Mouse (Mus musculus) B cell, adult 2 months (primary cell): ENCODE results near the gene Gsap.
"Not testable (repeated sequence)": the region's sequence is repeated elsewhere in the genome, so short reads cannot be mapped to it uniquely, and the experiment has no call there.

Experiments used
- DNase-seq, 2 experiments: peaks; one replicate each; pipeline ENCODE4 v3.0.0; 2022

Gene Gsap

DNA sequence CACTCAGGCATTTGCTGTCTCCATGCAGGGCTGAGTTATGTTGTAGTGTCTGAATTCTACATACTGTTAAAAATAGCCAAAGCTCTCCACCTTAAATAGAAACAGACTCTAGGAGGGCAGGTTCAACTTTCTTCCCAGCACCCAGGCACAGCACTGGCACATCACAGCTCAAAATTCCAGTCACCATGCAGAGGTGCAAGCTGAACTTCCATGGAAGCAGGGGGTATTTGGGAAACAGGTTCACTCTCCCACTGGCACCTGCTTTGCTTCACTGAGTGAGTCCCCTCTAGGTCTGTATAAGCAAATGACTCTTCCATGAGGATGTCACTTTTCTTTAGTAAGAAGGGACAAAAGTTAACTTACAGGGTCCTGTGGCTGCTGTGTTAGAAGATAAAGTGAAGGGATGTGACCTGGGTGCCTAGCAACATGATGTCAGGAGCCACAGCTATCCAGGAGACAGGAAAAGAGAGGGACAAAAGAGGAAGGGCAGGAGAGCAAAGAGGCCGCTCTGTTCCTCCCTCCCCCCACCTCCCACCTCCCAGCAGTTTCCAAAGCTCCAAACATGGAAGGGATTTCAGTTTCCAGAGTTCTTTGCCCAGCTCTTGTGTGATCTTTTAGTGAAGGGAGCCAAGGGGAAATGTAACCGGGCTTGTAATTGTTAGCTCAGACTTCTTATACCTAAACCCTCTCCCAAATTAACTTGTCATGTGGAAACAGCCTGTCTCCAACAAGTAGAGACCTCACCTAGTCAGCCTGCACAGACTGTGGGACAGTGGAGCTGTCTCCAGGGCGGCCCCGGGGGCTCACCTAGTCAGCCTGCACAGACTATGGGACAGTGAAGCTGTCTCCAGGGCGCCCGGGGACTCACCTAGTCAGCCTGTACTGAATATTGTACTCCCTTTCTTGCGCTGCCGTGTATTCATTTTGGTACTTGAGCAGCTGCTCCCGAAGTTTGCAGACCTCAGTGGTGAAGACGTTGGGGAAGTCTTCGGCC lies 143.9 kb downstream of the Gsap start:
- DNase-seq = no peak

DNA sequence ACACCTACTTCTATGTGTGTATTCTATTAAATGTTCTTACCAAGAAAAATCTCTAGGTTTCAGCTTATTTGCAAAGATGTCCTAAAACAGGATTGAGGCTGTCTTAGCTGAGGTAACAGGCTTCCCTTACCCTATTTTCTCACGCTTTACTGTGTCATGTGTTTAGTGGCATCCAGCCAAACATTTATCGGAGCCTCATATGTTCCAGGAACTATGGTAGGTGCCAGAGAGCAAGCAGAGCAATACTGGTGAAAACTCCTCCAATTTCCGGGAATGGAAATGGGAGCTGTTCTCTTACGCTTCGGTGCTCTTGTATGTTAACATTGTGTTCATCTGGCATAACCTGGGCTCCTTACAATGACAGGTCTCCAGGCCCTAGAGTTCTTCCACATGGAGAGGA lies 145.6 kb downstream of the Gsap start:
- no peak for DNase-seq

GRCm38 (mm10) chr5:21332119-21332518 lies 146.1 kb downstream of the Gsap start:
- no peak for DNase-seq

DNA sequence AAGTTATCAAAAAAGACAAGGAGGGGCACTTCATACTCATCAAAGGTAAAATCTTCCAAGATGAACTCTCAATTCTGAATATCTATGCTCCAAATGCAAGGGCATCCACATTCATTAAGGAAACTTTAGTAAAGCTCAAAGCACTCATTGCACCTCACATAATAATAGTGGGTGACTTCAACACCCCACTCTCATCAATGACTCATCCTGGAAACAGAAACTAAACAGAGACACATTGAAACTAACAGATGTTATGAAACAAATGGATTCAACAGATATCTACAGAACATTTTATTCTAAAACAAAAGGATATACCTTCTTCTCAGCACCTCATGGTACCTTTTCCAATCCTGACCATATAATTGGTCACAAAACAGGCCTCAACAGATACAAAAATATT lies 156.2 kb downstream of the Gsap start:
- not testable (repeated sequence) for DNase-seq

- DNase-seq = no peak
Measured at GRCm38 (mm10) chr5:21348366-21348765, 162.3 kb downstream of the Gsap start.

GRCm38 (mm10) chr5:21351678-21352077 lies 165.6 kb downstream of the Gsap start:
- no peak for DNase-seq

DNA sequence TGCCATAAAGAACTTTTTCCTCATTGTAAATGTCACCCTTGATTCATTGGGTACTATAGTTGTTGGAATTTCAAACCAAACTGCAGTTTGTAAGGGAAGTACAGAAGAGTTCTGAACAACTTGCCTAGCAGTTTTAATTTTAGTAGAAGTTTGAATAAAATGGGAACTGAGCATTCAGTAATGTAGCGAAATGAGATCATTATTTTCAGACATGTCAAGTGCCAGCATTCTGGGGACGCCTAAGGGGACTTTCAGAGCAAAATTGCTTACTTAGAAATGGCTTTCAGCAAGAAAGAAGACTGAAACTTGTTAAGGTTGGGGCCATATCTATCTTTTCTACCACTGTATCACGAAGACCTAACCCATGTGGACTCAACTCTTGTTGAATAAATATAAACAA lies 172.6 kb downstream of the Gsap start:
- DNase-seq = no peak

DNA sequence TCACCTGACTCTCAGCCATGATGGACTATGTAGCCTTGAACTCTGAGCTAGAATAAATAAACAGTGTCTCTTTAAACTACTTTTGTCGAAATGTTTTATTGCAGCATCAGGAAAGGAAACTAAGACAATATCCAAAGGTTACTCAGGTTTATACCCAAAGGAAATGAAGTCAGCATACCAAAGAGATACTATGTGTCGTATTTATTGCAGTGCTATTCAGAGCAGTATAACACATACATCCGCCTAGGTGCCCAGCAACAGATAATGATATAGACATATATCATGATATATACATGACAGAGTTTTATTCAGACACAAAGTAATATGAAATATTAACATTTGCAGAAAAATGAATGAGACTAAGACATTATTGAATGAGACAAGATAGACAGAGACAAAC lies 177.3 kb downstream of the Gsap start:
- DNase-seq = no peak
